Mouse (Mus musculus) gastrocnemius, adult 8-10 months (tissue): ENCODE measurements around the gene Homer1. TPM values are rescaled to one million over a fixed set of nuclear protein-coding genes. Genes with fewer than 3 reads are reported as not detected.

Experiments
- DNase-seq, 2 experiments: peaks; one replicate each; pipeline ENCODE4 v3.0.0; 2022; ENCODE audit warnings: low spot score in 2 of 2
- total RNA-seq, 4 experiments: library from RNA; stranded (reverse); gene quantifications; 2 replicates each; pipeline ENCODE4 v1.2.4; 2022

Gene Homer1
- total RNA-seq, 4 experiments from 2014 or later = 96.5 to 140 (median 113) TPM

DNA sequence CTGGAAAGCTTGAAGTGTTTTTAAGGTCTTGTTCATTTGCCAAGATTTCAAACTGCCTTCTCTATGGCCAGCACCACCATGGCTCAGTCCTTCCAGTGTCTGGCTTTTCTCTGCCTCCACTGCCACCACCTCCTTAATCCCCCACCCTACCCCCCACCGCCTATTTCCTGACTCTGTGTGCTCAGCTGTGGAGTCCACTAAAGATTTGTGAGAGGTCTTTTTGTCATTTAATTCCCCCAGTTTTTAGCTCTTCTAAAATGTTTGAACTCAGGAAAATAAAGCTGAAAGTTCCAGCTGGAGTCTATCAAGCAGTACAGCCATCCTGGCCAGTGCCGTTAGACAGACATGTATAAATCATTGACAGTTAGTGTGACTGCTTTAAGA is 89.8 kb downstream of the Homer1 start:
- DNase-seq = no peak

GRCm38 (mm10) chr13:93399710-93400216 is 100.3 kb downstream of the Homer1 start:
- DNase-seq = peak; percentile 14 to 33

DNA sequence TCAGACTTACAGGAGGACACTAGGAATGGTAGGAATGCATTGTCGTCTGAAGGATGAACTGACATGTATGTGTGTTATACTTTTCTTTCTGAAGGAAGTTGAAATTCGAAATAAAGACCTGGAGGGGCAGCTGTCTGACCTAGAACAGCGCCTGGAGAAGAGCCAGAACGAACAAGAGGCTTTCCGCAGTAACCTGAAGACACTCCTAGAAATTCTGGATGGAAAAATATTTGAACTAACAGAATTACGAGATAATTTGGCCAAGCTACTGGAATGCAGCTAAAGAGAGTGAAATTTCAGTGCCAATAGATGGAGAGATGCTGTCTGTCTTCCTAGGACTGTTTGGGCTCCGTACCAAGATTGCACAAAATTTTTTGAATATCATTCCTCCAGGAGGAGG is 102.5 kb downstream of the Homer1 start:
- no peak for DNase-seq

- no peak for DNase-seq
These were observed 107.4 kb downstream of the Homer1 start for GRCm38 (mm10) chr13:93406855-93407254.

DNA sequence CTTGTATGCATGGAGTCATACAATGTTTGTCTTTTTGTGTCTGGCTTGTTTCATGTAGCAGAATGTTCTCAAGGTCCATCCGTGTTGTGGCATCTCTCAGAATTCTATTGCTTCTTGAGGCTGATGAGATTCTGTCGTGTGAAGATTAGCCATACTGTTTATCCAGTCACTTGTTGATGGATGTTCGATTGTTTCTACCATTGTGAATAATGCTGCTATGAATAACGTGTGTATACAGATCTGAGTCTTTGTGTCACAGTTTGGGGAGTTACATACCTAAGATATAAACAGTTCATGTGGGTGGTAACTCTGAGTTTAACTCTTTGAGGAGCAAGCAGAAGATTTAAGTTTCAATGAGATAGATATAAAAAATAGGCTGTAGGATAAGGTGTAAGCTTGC is 110.9 kb downstream of the Homer1 start:
- no peak for DNase-seq

- DNase-seq = no peak
These were observed 115.6 kb downstream of the Homer1 start for GRCm38 (mm10) chr13:93415055-93415454.

DNA sequence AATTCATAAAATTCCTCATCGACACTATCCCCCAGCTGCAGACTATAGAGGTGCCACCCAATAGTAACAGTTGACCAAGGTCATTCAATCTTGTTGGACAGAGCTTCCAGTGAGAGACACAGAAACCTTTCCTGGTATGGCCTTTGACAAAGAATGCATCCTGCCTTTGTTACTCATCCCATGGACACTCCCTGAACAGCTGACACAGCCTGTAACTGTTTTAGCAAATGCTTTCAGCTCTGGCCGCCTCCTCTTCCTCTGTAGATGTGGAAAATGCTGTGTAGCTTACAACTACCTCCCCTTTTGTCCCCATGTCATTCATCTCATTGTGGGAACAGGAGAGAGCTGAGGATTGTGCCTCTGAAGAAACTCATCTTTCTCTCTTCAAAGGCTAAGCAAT is 118.9 kb downstream of the Homer1 start:
- no peak for DNase-seq

DNA sequence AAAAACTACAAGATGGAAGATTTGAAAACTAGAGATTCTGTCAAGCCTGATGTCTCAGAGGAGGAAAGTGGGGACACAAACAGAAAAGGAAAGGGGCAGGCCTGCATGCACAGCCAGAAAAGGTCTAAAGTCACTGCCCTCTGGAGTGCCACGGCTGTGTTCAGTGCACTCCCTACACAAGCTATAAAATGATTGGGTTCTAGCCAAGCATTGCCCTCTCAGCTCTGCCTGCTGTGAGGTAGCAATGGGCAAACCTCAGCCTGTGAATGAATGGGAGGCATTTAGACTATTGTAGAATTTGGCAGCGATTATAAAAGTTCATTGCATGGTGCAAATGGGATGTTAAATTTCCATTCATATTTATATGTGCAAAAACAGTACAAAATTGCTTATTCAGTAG is 120.3 kb downstream of the Homer1 start:
- DNase-seq = no peak

- DNase-seq = no peak
These were observed 123.8 kb downstream of the Homer1 start for GRCm38 (mm10) chr13:93423224-93423623.

- DNase-seq = no peak
These were observed 128.8 kb downstream of the Homer1 start for GRCm38 (mm10) chr13:93427920-93428876.

GRCm38 (mm10) chr13:93429205-93429604 is 129.8 kb downstream of the Homer1 start:
- no peak for DNase-seq

DNA sequence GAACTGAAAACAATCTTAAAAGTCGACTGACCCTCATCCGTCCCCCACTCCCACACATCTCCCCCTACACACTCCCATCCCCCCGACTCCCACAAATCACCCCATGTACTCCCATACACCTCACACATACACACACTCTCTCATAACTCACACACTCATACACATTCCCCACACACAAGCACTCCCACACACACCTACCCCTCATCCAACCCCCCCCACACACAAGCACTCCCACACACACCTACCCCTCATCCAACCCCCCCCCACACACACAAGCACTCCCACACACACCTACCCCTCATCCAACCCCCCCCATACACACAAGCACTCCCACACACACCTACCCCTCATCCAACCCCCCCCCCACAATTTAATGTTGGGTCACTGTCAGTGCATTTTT is 140.7 kb downstream of the Homer1 start:
- no peak for DNase-seq

DNA sequence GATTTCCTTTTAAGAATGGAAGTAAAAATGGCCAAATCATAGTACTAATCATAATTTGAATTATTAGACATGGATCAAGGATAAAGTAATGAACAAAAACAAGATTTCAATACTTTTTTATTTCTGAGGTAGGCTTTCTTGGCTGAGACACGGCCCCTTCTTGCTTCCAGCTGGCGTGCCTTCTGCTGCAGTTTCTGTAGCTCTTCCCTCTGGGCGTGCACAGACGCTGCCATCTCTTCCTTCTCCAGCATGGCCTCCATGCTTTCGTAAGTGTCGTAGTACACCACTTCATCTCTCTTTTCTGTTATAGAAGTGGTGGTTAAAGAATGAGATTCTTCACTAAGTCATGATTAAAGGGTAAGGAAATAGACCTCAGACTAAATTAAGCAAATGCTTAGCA is 153.8 kb downstream of the Homer1 start:
- no peak for DNase-seq

Other genes with a start within 250 kb of the Homer1 start
- gene Cmya5, start 154.9 kb upstream of the Homer1 start, total RNA-seq = 1,000 to 10,000 TPM; 1,379 to 2,047 (median 1,612) TPM
- 10 to 100 TPM in 2 of 4 experiments, 1 to 10 TPM in 2; 8.1 to 10.7 (median 10.1) TPM for gene Tent2, start 107.2 kb upstream of the Homer1 start, total RNA-seq
- 10 to 100 TPM; 26.1 to 30.3 (median 28.5) TPM for gene Jmy, start 200.2 kb downstream of the Homer1 start, total RNA-seq